Mouse (Mus musculus) brain, embryonic 14.5 days (tissue): Measurements from ENCODE around the gene Sec22c.

Experiments used
- CTCF ChIP-seq: fragments of 200-500 bp; IDR thresholded peaks from 2 replicates; pipeline ENCODE4 v1.5.1; 2012; ENCODE audit warnings: inconsistent platforms, mild to moderate bottlenecking, moderate library complexity, borderline replicate concordance; ENCODE audit not compliant: insufficient read depth, insufficient read length; ENCODE audit errors: extremely low read depth
- POLR2A ChIP-seq: fragments of 200-500 bp; IDR thresholded peaks from 2 replicates; pipeline ENCODE4 v1.6.1; 2012; ENCODE audit warnings: mild to moderate bottlenecking, inconsistent platforms, borderline replicate concordance; ENCODE audit not compliant: poor library complexity, insufficient read depth, insufficient read length, severe bottlenecking; ENCODE audit errors: extremely low read depth

GRCm38 (mm10) chr9:121696626-121697025 lies 8.7 kb downstream of the Sec22c start:
- TF ChIP-seq POLR2A (no peak), CTCF (no peak)
